Mouse (Mus musculus) spleen, postnatal 14 days (tissue): ENCODE results near the gene 1700069L16Rik.

Experiments used
- DNase-seq, 2 experiments: peaks; one replicate each; pipeline ENCODE4 v3.0.0; 2021 to 2022; ENCODE audit warnings: low spot score in 2 of 2

The 1700069L16Rik gene

DNA sequence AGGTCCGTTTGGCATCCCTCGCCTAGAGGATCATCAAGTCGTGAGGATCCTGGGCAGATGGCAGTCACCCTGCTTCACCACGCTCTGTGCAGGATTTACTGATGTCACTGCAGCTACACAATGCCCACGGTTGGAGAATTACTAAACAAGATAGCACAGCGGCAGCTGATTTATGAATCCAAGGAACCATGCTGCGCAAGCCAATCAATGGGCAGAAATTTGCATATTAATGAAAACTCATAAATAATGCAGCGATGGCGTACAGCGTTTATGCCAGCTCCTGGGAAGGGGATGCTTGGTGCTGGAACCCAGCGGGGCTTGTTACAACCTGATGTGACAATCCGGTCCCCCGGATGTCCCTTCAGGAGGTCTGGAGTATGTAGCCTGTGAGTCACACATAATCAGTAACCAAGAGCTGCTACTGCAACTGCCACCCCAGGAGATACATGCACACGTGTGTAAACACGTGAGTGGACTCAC lies 34.5 kb downstream of the 1700069L16Rik start:
- no peak for DNase-seq

DNA sequence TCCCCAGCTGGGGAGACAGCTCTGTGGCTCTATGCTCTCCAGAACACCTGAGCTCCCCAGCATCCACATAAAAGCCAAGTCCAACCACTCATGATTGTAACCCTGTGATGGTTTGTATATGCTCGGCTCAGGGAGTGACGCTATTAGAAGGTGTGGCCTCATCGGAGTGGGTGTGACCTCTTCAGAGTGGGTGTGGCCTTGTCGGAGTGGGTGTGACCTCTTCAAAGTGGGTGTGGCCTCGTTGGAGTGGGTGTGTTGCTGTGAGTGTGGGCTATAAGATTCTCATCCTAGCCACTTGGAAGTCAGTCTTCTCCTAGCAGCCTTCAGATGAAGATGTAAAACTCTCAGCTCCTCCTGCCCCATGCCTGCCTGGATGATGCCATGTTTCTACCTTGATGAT lies 37.1 kb downstream of the 1700069L16Rik start:
- no peak for DNase-seq

DNA sequence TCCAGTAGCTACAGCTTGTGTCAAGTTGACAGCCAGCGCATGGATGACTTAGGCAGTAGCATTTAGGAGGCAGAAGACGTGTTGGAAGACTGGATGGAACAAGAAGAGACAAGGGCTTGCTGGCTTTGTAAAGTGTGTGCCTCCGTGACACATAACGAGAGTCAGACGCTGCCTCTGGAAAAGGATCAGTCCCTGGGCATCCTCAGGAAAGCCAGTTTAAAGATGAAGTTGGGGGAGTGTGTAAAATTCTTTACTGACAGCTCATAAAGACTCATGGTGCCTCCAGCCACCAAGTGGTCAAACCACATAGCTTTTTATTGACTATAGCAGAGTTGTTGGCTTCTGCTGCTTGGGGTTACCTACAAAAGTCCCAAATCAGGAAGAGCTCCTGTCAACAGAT lies 39.1 kb downstream of the 1700069L16Rik start:
- DNase-seq, result no peak

DNA sequence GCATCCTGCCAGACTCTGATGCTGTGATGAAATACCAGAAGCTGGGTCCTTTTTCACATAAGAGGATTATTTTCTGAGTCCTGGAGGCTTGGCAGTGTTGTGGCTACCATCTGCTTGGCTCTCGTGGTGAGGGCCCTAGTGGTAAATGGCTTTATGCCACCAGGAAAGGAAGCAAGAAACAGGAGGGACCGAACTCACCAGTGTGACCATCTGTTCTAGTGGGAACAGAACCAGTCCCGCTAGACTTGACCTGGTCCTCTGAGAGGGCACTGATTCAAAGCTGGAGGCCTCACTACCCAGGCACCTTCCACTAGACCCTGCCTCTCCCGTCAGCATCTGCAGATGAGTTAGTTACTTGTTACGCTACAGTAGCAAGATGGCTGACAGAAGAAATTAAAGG lies 41.3 kb downstream of the 1700069L16Rik start:
- DNase-seq, result no peak

DNA sequence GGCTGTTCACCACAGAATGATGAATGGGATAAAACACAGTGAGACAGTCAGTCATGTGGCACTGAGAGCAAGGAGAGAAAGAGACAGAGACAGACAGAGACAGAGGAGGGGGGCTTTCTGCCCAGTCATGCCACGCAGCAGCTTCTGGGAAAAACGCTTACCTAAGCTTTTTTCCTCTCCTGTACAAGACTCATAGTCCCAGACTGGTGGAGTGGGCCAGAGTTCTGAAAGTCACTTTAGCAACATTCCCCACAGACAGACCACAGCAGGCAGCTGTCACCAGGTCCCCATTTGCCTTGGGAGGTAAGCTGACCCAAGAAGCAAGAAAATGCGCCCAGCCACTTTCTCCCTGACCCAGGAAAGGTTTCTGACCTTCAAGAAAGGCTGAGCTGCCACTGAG lies 42.1 kb downstream of the 1700069L16Rik start:
- DNase-seq, result no peak

DNA sequence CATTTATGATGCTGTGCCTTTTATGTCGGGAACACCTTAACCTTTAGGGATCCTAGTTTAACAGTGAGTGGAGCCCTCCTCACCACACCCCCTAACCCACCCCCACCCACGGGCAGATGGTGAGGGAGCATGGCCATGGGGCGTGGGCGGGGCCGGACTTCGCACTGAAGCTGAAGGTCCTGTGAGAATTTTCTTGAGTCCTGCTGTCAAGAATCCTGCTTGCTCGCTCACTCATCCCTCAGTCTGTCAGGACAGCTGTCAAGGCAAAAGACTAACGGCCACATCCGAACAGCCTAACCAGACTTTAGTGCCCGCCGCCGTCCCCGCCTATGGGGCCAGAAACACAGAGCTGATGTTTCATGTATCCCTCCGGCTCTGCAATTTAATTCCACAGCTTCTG lies 43.4 kb downstream of the 1700069L16Rik start:
- no peak for DNase-seq

DNA sequence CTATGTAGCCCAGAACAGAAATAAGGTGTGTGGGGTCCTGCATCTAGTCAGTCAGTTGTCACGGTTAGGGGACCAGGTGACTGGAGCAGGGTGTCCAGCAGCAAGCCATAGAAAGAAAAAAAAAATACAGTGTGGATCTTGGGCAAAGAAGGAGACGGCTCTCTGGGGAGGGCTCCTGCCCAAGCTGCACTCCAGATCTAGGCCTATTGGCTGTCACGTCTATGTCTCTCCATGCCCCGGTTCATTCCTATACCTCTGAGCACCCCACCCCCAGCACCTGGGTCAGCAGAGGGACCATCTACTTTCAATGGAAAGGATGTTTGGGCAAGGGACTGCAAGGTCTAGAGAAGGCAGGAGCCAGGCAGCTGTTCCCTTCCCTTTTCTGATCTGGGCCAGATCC lies 45.1 kb downstream of the 1700069L16Rik start:
- no peak for DNase-seq

DNA sequence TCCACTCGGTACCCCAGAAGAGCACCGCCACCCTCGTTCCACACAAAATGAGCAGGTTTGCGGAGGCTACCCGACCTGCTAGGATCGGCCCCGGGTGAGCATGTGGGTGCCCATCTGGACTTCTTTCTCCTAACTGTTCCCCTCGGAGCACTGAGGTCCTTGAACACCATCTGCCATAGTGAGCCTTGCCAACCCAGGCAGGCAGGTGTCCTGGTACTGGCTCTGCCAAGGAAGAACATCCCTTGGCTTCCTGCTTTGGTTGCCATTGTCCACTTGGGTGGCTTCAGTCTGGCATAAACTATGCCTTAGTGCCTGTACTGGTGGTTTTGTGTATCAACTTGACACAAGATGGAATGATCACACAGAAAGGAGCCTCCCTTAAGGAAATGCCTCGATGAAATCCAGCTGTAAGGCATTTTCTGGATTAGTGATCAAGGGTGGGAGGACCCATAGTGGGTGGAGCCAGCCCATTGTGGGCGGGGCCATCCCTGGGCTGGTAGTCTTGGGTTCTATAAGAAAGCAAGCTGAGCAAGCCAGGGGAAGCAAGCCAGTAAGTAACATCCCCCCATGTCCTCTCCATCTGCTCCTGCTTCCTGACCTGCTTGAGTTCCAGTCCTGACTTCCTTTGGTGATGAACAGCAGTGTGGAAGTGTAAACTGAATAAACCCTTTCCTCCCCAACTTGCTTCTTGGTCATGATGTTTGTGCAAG lies 45.7 kb downstream of the 1700069L16Rik start:
- DNase-seq, result no peak

DNA sequence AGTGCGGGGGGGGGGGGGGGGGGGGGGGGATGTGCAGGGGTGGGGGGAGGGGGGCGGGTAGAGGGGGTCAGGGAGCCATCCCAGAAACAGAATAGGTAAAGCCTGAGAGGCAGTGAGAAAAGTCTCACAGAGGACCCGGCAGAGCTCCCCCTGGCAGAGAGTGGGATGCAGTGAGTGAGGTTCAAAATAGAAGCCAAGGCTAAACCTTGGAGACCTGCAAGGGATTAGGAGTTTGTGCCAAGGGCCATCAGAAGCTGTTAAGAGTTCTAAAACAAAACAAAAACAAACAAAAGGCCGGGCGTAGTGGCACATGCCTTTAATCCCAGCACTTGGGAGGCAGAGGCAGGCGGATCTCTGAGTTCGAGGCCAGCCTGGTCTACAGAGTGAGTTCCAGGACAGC lies 47.0 kb downstream of the 1700069L16Rik start:
- DNase-seq, result no peak

DNA sequence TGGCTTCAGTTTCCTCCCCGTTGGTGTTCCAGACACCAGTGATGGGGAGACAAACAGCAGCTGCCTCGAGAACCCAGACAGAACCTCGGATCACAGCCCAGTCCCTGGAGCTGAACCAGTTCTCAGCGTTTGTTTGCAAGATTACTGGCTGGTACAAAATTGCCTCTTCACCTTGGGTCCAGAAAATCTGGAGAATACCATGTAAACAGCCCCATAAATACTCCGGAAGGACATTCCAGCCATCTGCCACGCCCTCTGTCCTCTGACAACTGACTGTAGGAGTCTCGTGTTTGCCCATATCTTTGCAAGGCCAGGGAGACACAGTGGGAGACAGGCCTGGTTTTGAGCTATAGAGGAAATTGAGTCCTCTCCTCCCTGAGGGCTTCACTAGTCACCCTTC lies 49.7 kb downstream of the 1700069L16Rik start:
- no peak for DNase-seq

DNA sequence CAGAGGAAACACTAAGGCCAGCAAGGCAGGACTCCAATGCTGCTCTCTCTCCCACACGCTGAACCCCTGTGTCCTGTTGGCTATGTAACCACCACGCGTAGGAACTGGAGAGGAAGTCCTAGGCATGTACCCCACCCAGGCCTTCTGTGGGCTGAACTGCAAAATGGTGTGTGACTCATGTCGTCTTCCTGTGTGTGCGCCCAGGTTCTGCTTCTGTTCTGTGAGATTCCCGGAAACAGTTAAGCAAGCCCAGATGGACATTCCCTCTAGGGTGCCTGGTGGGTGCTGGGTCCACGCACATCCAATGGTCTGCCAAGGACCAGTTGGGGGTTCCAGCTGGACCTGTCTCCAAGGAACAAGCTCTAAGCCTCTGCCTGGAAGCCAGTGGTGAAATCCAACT lies 52.1 kb downstream of the 1700069L16Rik start:
- no peak for DNase-seq

DNA sequence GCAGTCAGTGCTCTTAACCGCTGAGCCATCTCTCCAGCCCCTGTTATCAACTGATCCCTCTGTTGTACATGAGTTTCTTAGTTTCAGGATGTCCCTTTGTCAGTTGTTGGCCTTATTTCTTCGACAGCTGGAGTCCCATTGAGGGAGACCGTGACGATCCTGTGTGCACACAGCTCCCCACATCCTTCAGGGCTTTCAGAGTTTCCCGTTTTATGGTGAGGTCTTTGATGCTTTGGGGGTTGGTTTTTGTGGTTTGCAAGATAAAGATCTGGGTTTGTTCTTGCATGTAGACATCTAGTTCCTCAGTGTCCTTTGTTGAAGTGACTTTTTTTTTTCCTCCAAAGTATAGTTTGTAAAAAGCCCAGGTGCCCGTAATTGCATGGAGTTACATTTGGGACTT lies 54.0 kb downstream of the 1700069L16Rik start:
- DNase-seq, result no peak

DNA sequence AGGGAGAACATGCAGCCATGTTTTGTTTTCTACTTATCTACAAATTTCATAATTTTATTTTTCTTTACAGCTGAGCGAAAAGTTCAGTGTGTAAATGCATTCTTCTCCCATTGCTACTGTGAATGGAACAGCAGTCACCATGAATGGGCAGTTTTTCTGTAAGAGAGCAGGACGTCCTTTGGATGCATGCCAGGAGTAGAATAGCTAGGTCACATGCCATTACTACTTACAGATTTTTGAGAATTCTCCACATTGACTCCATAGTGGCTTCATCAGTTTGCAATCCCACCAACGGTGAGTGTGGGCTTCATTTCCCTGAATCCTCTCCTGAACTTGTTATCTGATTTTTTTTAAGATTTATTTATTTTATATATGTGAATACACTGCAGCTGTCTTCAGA lies 54.5 kb downstream of the 1700069L16Rik start:
- DNase-seq, result no peak

DNA sequence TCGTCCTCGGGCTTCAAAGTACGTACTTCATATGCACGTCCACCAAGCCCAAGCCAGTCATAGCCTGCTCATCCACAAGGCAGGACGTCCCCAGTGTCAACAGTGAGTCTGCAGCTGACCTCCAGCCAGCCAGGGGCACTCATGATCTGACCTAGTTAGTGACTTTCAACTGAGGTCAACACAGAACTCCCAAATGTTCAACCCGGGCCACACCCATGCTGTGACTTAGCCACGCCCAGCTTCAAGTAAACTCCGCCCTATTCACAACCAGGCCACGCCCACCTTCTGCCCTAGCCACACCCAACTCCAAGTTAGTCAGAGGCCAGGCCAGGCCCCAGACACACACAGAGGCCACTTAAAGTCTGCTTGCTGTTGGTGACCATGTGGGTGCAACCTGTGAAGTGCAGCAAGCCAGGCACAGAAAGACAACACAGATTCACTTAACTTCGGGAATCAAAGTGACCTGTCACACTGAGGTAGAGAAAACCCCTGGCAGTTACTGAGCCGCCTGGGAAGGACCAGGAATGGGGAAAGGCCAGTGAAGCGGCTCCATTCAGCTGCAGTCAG lies 59.9 kb downstream of the 1700069L16Rik start:
- DNase-seq, result no peak

DNA sequence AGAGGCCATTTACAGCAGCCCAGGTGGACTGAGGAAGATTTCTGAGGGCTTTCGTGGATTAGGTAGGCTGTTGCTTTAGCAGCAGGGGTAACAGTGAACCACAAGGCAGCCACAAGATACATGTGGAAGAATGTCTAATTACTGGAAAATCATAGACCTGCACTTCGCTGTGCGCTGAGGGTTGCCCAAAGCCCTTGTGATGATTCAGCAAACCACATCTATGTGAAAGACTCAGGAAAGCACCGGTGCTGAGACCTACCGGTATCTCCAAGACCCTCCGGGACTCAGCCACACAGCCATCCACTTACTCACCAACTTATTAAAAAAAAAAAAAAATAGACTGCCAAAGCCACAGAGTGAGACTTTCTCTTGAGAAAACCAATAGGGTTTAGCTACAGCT lies 60.4 kb downstream of the 1700069L16Rik start:
- DNase-seq, result no peak

DNA sequence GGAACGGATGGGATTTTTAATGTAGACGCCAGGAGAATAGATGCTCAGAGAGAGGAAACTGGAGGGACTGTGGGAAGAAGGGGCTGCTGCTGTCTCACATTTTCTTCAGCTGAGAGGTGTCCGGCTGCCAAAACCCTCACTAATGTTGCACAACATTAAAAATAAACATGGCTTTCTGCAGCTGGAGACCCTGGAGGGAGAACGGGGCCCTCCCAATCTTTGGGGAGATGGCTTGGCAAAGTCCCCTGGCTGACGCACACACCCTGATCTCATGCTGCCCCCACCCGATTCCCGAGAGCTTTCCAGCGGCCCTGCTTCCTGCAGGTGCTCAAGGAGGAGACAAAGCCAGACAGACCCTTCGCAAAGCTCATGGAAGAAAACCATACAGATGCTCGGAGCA lies 63.7 kb downstream of the 1700069L16Rik start:
- DNase-seq, result no peak

DNA sequence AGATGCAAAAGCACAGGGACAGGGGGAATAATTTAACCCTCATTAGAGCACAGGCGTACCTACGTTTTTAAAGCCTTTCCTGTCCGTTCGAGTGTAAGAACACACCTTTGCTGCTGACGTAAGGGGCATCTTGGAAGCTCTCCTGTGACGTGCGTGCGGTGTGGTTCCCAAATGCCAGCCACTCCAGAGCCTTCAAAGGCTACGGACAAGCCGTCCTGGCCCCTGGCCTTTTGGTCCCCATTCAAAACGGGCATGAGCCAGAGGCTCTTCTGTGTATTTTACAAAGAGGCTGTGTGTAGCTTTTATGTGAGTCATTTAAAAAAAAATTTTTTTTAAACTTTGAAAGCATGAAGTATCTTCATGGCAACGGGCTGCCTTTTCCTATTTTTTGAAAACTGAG lies 69.8 kb downstream of the 1700069L16Rik start:
- DNase-seq, result no peak

DNA sequence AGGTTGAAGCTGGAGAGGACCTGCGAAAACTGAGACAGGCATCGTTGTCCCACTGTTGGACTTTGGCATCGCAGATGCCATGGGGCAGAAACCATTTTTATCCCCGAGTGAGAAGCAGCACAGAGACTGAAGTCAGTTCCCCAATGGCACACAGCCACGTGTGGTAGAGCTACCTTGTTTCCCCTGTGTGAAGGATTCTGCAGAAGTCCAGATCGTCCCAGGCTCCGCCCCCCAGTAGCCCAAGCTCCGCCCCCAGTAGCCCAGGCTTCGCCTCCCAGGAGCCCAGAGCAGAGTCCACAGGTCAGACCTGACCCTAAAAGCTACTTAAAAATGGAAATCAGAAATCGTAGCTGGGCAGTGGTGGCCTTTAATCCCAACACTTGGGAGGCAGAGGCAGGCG lies 70.4 kb downstream of the 1700069L16Rik start:
- no peak for DNase-seq

DNA sequence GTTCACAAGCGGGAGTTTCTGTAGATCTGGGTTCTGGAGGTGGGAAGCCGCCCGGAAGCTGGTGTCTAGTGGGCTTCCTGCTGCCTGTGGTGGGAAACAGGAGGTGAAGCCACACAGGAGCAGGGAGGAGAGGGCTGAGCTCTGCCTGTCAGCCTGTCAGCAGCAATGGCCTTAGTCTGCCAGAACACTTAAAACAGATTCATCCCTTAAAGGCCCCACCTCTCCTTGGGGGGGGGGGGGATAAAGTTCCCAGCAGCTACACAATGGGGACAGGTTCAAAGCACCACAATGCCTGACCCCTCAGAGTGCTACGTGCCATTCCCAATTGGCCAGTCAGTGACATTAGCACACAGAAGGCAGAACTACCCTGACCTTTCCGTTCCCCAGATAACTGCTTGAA lies 72.4 kb downstream of the 1700069L16Rik start:
- no peak for DNase-seq

DNA sequence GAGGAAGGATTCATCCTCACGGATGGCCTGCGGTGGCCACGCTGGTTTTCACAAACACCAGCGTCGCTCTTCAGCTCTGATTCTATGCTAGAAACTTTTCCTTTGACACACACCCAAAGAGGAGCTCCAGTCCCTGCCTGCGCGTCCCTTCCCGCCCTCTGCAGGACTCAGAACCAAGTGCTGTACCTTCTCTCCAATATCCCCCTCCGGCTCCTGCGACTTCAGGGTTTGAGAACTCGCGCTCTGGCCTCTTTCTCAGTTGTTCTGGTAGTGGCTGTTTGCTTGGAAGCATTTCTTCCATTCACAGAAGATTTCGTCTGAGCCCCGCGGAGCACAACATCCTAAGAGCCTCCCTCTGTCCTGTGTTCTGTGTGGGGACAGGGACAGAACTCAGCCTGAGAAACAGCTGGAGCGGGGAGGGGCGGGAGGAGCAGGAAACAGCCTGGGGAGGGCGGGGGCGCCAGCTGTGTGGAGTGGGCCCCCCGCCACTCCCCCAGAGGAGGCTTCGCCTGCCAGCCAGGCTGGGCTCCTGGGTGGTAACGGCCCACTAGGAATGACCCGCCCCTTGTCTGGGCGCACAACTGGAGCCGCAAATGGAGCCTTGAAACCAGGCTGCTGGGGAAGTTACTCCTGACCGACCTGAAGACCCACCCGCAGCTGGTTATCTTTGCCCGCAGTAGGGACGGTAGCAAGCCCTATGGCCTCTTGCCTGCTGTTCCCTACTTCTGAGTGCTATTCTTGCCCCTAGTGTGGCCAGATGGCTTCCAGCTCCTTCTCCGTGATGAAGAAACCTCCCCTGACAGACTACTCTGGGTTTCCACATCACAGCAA lies 74.3 kb downstream of the 1700069L16Rik start, which contains the start of gene Cmklr1:
Cmklr1 (minus strand) TSS at position 392 of the 831 bp plus-strand sequence.
- DNase-seq, result no peak

DNA sequence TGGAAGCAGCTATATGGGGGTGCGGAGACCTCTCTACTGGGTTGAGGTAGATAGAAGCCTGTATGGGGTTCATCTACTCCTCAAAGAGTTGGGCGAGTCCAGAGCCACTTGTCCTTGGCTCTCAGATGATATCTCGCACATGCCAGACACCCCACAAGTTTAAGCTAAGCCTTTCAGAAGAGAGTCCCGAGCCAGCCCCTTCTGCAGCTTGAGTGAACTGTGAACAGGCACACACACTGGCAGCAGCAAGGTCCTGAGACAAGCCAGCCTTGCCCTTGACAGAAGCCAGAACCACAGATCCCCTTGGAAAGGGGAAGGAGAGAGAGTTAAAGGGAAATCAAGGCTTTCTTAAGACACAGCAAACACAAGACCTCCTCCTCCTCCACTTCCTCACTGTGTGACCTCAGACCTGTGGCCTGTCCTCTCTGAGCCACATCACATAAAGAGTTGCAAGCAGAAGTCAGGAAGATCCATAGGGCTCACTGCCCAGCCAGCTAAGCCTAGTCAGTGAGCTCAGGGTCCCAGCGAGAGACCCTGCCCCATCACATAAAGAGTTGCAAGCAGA lies 75.8 kb downstream of the 1700069L16Rik start:
- no peak for DNase-seq

DNA sequence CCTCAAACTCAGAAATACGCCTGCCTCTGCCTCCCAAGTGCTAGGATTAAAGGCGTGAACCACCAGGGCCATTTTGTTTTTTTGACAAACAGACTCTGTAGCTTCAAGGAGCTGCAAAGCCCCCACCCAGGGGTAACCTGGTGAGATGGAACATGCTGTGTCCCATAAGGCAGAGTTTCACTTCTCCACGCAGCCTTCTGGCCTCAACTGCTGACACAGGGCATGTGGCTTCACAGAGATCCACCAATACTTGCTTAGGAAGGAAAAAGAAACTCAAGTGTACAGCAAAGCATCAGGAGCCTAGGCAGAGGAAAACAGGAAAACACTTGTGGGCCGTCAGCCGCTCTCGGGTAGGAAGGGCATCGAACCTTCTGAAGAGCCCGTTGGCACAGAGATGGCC lies 77.4 kb downstream of the 1700069L16Rik start:
- DNase-seq, result no peak
